Comparison of ENCODE assay signal across 13 mouse cellular contexts in the genomic region with DNA sequence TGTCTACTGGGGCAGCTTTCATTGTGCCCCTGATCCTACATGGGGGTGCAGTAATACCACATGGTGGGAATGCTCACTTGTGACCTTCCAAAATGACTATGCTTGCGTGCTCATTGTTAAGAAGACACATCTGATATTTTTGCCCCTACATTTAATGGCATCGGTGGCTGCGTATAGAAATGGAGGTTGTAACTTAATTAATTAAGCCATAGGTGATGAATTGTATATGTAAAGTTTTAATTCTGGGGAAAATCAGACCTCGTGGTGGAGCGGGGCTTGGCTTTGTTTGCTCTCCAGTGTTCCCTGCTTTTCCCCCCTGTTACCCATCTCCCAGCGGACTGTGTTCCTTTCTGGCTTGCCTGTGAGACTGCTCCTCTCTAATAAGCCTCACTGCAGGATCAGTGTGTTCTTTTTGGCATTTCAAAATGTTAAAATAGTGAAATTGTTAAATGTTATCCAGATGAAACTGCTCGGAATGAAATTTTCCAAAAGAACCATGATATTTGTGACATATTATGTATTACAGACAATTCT. TPM values are rescaled to one million over a fixed set of nuclear protein-coding genes. Genes with fewer than 3 reads are reported as not detected.
DNase-seq lines count a peak whose midpoint lies in the region; ATAC-seq and TF ChIP-seq lines count a peak whose summit lies in the region.
"Had no signal": no experiment of that assay in that cellular context is flagged by ENCODE, and none has a peak within 500 bp of the region (broad histone marks: within the 10 kb centered on the region; RNA-seq: fewer than 3 reads in every experiment).

No protein-coding gene starts in this region.

- H3K27ac ChIP-seq in cerebellum, adult 2 months (ENCODE audit: insufficient read depth, low read length), result peak overlapping the region; percentile 93
- H3K27ac ChIP-seq in hindbrain, embryonic 11.5 days (ENCODE audit: low read depth, low read length), result no peak overlapping the region
- H3K27ac ChIP-seq in midbrain, embryonic 15.5 days, result peak overlapping the region; percentile 58
- no peak overlapping the region for H3K27ac ChIP-seq in liver, embryonic 12.5 days
- H3K27ac ChIP-seq: kidney, embryonic 15.5 days; liver, embryonic 15.5 days had no signal

- no peak for ATAC-seq in hindbrain, embryonic 11.5 days (ENCODE audit: low FRiP score)
- no peak for ATAC-seq in midbrain, embryonic 15.5 days (replicated peaks)
- no peak for ATAC-seq in liver, embryonic 12.5 days
- ATAC-seq in monocyte, adult 5-6 weeks (replicated peaks; ENCODE audit: insufficient number of reproducible peaks, low FRiP score, low TSS enrichment, poor library complexity, severe bottlenecking), result no peak

- no peaks in the 10 kb centered on the region for H3K9me3 ChIP-seq in hindbrain, embryonic 11.5 days (ENCODE audit: control insufficient read depth, low read length)
- no peaks in the 10 kb centered on the region for H3K9me3 ChIP-seq in midbrain, embryonic 15.5 days
- no peaks in the 10 kb centered on the region for H3K9me3 ChIP-seq in liver, embryonic 12.5 days (replicated peaks)
- H3K9me3 ChIP-seq: kidney, embryonic 15.5 days; liver, embryonic 15.5 days had no signal

- peak; percentile 41; the same call in 1 of the 2 replicates for TF ChIP-seq POLR2A in cerebellum, adult 2 months (IDR thresholded peaks at IDR 0.05; ENCODE audit: borderline replicate concordance, insufficient read depth, low read length)

- TF ChIP-seq CTCF in cerebellum, adult 2 months (IDR thresholded peaks at IDR 0.05; ENCODE audit: borderline replicate concordance, insufficient read depth, low read depth, low read length), result no peak

- DNase-seq in cerebellum, adult 2 months, result peak; percentile 60 to 66
- no peak for DNase-seq in cerebellum, adult 9-11 months
- peak; percentile 60 to 62 for DNase-seq in cerebellum, postnatal 25 days
- no peak for DNase-seq in hindbrain, embryonic 11.5 days (ENCODE audit: low spot score)
- no peak for DNase-seq in adrenal gland, adult 18-20 months (ENCODE audit: low spot score in 2 of 2)
- DNase-seq: heart, postnatal 10 days; thymus, postnatal 36 days had no signal

- WGBS in cerebellum, adult 2 months, result 8% methylated on average over 7 of the region's 7 CpGs
- 81% methylated on average over 7 of the region's 7 CpGs for WGBS in hindbrain, embryonic 11.5 days
- 65% methylated on average over 7 of the region's 7 CpGs for WGBS in midbrain, embryonic 15.5 days
- WGBS in liver, embryonic 12.5 days (ENCODE audit: insufficient replicate concordance), result 71% methylated on average over 7 of the region's 7 CpGs

- no peaks in the 10 kb centered on the region for H3K36me3 ChIP-seq in hindbrain, embryonic 11.5 days (ENCODE audit: control insufficient read depth, insufficient read depth, low read length)
- H3K36me3 ChIP-seq in midbrain, embryonic 15.5 days (replicated peaks), result no peaks in the 10 kb centered on the region
- H3K36me3 ChIP-seq in liver, embryonic 12.5 days, result no peaks in the 10 kb centered on the region
- H3K36me3 ChIP-seq: kidney, embryonic 15.5 days; liver, embryonic 15.5 days had no signal

- no peak overlapping the region; the same call in 1 of the 2 replicates for H3K4me2 ChIP-seq in hindbrain, embryonic 11.5 days (replicated peaks; ENCODE audit: low read depth, low read length)
- peak overlapping the region; percentile 93 for H3K4me2 ChIP-seq in midbrain, embryonic 15.5 days
- no peak overlapping the region for H3K4me2 ChIP-seq in liver, embryonic 12.5 days
- H3K4me2 ChIP-seq: kidney, embryonic 15.5 days; liver, embryonic 15.5 days had no signal

- H3K9ac ChIP-seq in hindbrain, embryonic 11.5 days (ENCODE audit: low read depth, low read length), result 0 out of 2 replicates have a peak overlapping the region, but pooled peaks have one; percentile 1
- peak overlapping the region; percentile 40 for H3K9ac ChIP-seq in midbrain, embryonic 15.5 days
- H3K9ac ChIP-seq in liver, embryonic 12.5 days, result no peak overlapping the region
- H3K9ac ChIP-seq: kidney, embryonic 15.5 days; liver, embryonic 15.5 days had no signal

- peaks cover 18% of the 10 kb centered on the region for H3K4me1 ChIP-seq in cerebellum, adult 2 months (ENCODE audit: control insufficient read depth, insufficient read depth, low read length)
- H3K4me1 ChIP-seq in hindbrain, embryonic 11.5 days (replicated peaks; ENCODE audit: control insufficient read depth, insufficient read depth, low read length), result 0 out of 2 replicates have a peak, but pooled peaks cover 2% of the 10 kb centered on the region
- peaks cover 13% of the 10 kb centered on the region for H3K4me1 ChIP-seq in midbrain, embryonic 15.5 days
- H3K4me1 ChIP-seq in liver, embryonic 12.5 days, result 0 out of 2 replicates have a peak, but pooled peaks cover 7% of the 10 kb centered on the region
- H3K4me1 ChIP-seq: liver, embryonic 15.5 days had no signal

- no peaks in the 10 kb centered on the region for H3K27me3 ChIP-seq in cerebellum, adult 2 months (ENCODE audit: control insufficient read depth, insufficient read depth, low read length)
- peaks cover 11% of the 10 kb centered on the region for H3K27me3 ChIP-seq in hindbrain, embryonic 11.5 days (ENCODE audit: control insufficient read depth, insufficient read depth, low read length)
- H3K27me3 ChIP-seq in midbrain, embryonic 15.5 days (replicated peaks), result no peaks in the 10 kb centered on the region
- peaks cover 49% of the 10 kb centered on the region for H3K27me3 ChIP-seq in liver, embryonic 12.5 days (replicated peaks)

- H3K4me3 ChIP-seq in cerebellum, adult 2 months (replicated peaks; ENCODE audit: insufficient read depth, low read depth, low read length), result peak overlapping the region; percentile 71
- peak overlapping the region; percentile 20 for H3K4me3 ChIP-seq in hindbrain, embryonic 11.5 days (ENCODE audit: low read depth, low read length)
- H3K4me3 ChIP-seq in midbrain, embryonic 15.5 days, result peak overlapping the region; percentile 85
- no peak overlapping the region for H3K4me3 ChIP-seq in liver, embryonic 12.5 days
- H3K4me3 ChIP-seq: kidney, embryonic 15.5 days; liver, embryonic 15.5 days had no signal

RNA-seq across cellular contexts. Expression of gene Cnr1, which starts 2.4 kb away (rescaled TPM):
- polyA plus RNA-seq in cerebellum, adult 2 months (2012; rRNA removed), result 137 and 155 TPM in 2 replicates
- polyA plus RNA-seq in hindbrain, embryonic 11.5 days (2014; fragmentation: Nextera tagmentation; extraction: Ambion mirVana), result 24.6 and 25.0 TPM in 2 replicates
- 49.8 and 55.2 TPM in 2 replicates for polyA plus RNA-seq in midbrain, embryonic 15.5 days (2015; fragmentation: Nextera tagmentation; extraction: Ambion mirVana)
- 10 to 100 TPM; 11.4 to 24.5 TPM for total RNA-seq in adrenal gland, adult 18-20 months (2021)
- polyA plus RNA-seq in liver, embryonic 12.5 days (2016; fragmentation: Nextera tagmentation; extraction: Ambion mirVana), result 0.26 and 0.30 TPM in 2 replicates
- total RNA-seq in monocyte, adult 5-6 weeks (2017), result 0.32 TPM in 1 of 3 replicates, not detected in the others
- total RNA-seq: MEL had no signal

Comparison
In these comparisons a context has a peak if more than half of its experiments do, and no peak if none do; other contexts are left out.
1. DNase-seq: peak in cerebellum, adult 2 months (2 of 2) and cerebellum, postnatal 25 days (2 of 2); none in cerebellum, adult 9-11 months (single experiment), hindbrain, embryonic 11.5 days (single experiment) and adrenal gland, adult 18-20 months (0 of 2).
2. H3K27ac ChIP-seq: peak in cerebellum, adult 2 months (single experiment) and midbrain, embryonic 15.5 days (single experiment); none in hindbrain, embryonic 11.5 days (single experiment) and liver, embryonic 12.5 days (single experiment).
3. RNA of gene Cnr1, which starts 2.4 kb away (polyA plus RNA-seq): 137 to 155 TPM in cerebellum, adult 2 months, 49.8 to 55.2 TPM in midbrain, embryonic 15.5 days and 24.6 to 25.0 TPM in hindbrain, embryonic 11.5 days; 0.26 to 0.30 TPM in liver, embryonic 12.5 days; every median in the first group is over 10 times any median in the second.